Mouse (Mus musculus) forebrain, postnatal 0 days (tissue): ENCODE results near the gene Clstn2. TPM values are rescaled to one million over a fixed set of nuclear protein-coding genes. Genes with fewer than 3 reads are reported as not detected.

Source experiments
- ATAC-seq: fragments of 200-750 bp; cut with Nextera tagmentation; 2 replicates; pipeline ENCODE4 v1.8.0; 2017; ENCODE audit warnings: mild to moderate bottlenecking, moderate library complexity
- DNase-seq: peaks from one replicate; pipeline ENCODE4 v3.0.0-alpha.2; 2015
- H3K27ac ChIP-seq: fragments of 300-500 bp; sonication (generic); 2 replicates; pipeline ENCODE4 v1.5.1; 2014; ENCODE audit warnings: low read depth, mild to moderate bottlenecking, antibody characterized with exemption, low read length, moderate library complexity, mixed read lengths
- H3K27me3 ChIP-seq: fragments of 300-500 bp; sonication (generic); 2 replicates; pipeline ENCODE4 v1.6.1; 2014; ENCODE audit warnings: mild to moderate bottlenecking, low read length, mixed read lengths; ENCODE audit not compliant: insufficient read depth
- H3K36me3 ChIP-seq: fragments of 300-500 bp; sonication (generic); 2 replicates; pipeline ENCODE4 v1.6.1; 2014; ENCODE audit warnings: mild to moderate bottlenecking, moderate library complexity; ENCODE audit not compliant: insufficient read depth
- H3K4me1 ChIP-seq: fragments of 300-500 bp; sonication (generic); 2 replicates; pipeline ENCODE4 v1.6.1; 2014; ENCODE audit warnings: antibody characterized with exemption; ENCODE audit not compliant: insufficient read depth
- H3K4me2 ChIP-seq: fragments of 300-500 bp; sonication (generic); 2 replicates; pipeline ENCODE4 v1.6.1; 2014; ENCODE audit warnings: low read depth, mild to moderate bottlenecking, moderate library complexity
- H3K4me3 ChIP-seq: fragments of 300-500 bp; sonication (generic); 2 replicates; pipeline ENCODE4 v1.5.1; 2014; ENCODE audit warnings: low read depth, low read length, mixed read lengths
- H3K9ac ChIP-seq: fragments of 300-500 bp; sonication (generic); 2 replicates; pipeline ENCODE4 v1.6.1; 2014; ENCODE audit warnings: mild to moderate bottlenecking
- H3K9me3 ChIP-seq: fragments of 300-500 bp; sonication (generic); 2 replicates; pipeline ENCODE4 v1.6.1; 2016; ENCODE audit warnings: low read length
- CTCF ChIP-seq: sonication (generic); IDR thresholded peaks from 2 replicates; pipeline ENCODE4 v1.5.1; 2016; ENCODE audit warnings: antibody characterized with exemption, control low read depth, low read depth
- WGBS: fragments of 180-500 bp; shearing (Covaris S2); extraction: QIAGEN DNeasy Blood & Tissue Kit; methylation state at CpG from one replicate; pipeline ENCODE4 v1.1.7; 2014; 5-methylcytosine and 5-hydroxymethylcytosine counted together
- polyA plus RNA-seq: library from polyadenylated mRNA; unstranded; fragments of >200 nt; fragmentation: Nextera tagmentation; extraction: Ambion mirVana; gene quantifications from 2 replicates; pipeline ENCODE4 v1.2.1, GENCODE M21; 2015
- total RNA-seq: library from RNA; depleted of rRNA; stranded (reverse); fragments of >200 nt; gene quantifications from 2 replicates; pipeline ENCODE4 v1.2.3, GENCODE M21; 2014

Gene Clstn2
- total and polyA plus RNA-seq, 2 experiments from 2014 or later: 13.0 to 58.7 TPM

- WGBS: 93% methylated on average over 6 of the region's 6 CpGs
- no peak overlapping the region for H3K4me3 ChIP-seq
- DNase-seq (no peak), ATAC-seq (no peak)
- no peaks in the 10 kb centered on the region for H3K27me3 ChIP-seq
- H3K9ac ChIP-seq: no peak overlapping the region
- H3K9me3 ChIP-seq: peaks cover 4% of the 10 kb centered on the region; the same call in 1 of the 2 replicates
- TF ChIP-seq CTCF: no peak
- H3K27ac ChIP-seq: no peak overlapping the region
- H3K4me2 ChIP-seq: no peak overlapping the region
- 0 out of 2 replicates have a peak, but pooled peaks cover 2% of the 10 kb centered on the region for H3K36me3 ChIP-seq
- H3K4me1 ChIP-seq: no peaks in the 10 kb centered on the region
Observed at GRCm38 (mm10) chr9:97474896-97475295, 558.1 kb downstream of the Clstn2 start.

- H3K4me1 ChIP-seq: no peaks in the 10 kb centered on the region
- H3K27me3 ChIP-seq: no peaks in the 10 kb centered on the region
- TF ChIP-seq CTCF: no peak
- H3K36me3 ChIP-seq: no peaks in the 10 kb centered on the region
- no peak overlapping the region for H3K4me2 ChIP-seq
- peaks cover 4% of the 10 kb centered on the region; the same call in 1 of the 2 replicates for H3K9me3 ChIP-seq
- no peak overlapping the region for H3K4me3 ChIP-seq
- DNase-seq: no peak
- H3K9ac ChIP-seq: no peak overlapping the region
- peak; percentile 48 for ATAC-seq
- WGBS: 56% methylated on average over 7 of the region's 7 CpGs
- no peak overlapping the region for H3K27ac ChIP-seq
Observed at GRCm38 (mm10) chr9:97471014-97471591, 561.9 kb downstream of the Clstn2 start.

GRCm38 (mm10) chr9:97460452-97460851 is 572.5 kb downstream of the Clstn2 start:
- ATAC-seq (no peak), DNase-seq (no peak)
- H3K36me3 ChIP-seq: no peaks in the 10 kb centered on the region
- no peaks in the 10 kb centered on the region for H3K9me3 ChIP-seq
- H3K27me3 ChIP-seq: no peaks in the 10 kb centered on the region
- no peak for TF ChIP-seq CTCF
- H3K9ac ChIP-seq: no peak overlapping the region
- no peak overlapping the region for H3K4me2 ChIP-seq
- H3K4me3 ChIP-seq: no peak overlapping the region
- H3K4me1 ChIP-seq: no peaks in the 10 kb centered on the region
- H3K27ac ChIP-seq: no peak overlapping the region
- 63% methylated on average over 6 of the region's 6 CpGs for WGBS

GRCm38 (mm10) chr9:97459745-97460144 is 573.2 kb downstream of the Clstn2 start:
- Histone ChIP-seq H3K27ac (no peak overlapping the region), H3K4me1 (no peaks in the 10 kb centered on the region), H3K27me3 (no peaks in the 10 kb centered on the region), H3K36me3 (no peaks in the 10 kb centered on the region), H3K4me2 (no peak overlapping the region), H3K9me3 (no peaks in the 10 kb centered on the region), H3K4me3 (no peak overlapping the region), H3K9ac (no peak overlapping the region)
- peak; percentile 48 for TF ChIP-seq CTCF
- 70% methylated on average over 4 of the region's 4 CpGs for WGBS
- ATAC-seq (no peak), DNase-seq (no peak)

GRCm38 (mm10) chr9:97449316-97450050 is 583.5 kb downstream of the Clstn2 start:
- ATAC-seq: peak; percentile 72
- Histone ChIP-seq H3K4me1 (no peaks in the 10 kb centered on the region), H3K9ac (no peak overlapping the region), H3K9me3 (no peaks in the 10 kb centered on the region), H3K27ac (no peak overlapping the region), H3K27me3 (no peaks in the 10 kb centered on the region), H3K36me3 (no peaks in the 10 kb centered on the region), H3K4me2 (no peak overlapping the region), H3K4me3 (no peak overlapping the region)
- peak; percentile 57 for DNase-seq
- TF ChIP-seq CTCF: no peak
- 56% methylated on average over 13 of the region's 13 CpGs for WGBS

- Histone ChIP-seq H3K27me3 (no peaks in the 10 kb centered on the region), H3K9ac (no peak overlapping the region), H3K4me2 (no peak overlapping the region), H3K9me3 (no peaks in the 10 kb centered on the region), H3K27ac (no peak overlapping the region), H3K4me1 (no peaks in the 10 kb centered on the region), H3K4me3 (no peak overlapping the region), H3K36me3 (no peaks in the 10 kb centered on the region)
- peak; percentile 50 for ATAC-seq
- DNase-seq: no peak
- WGBS: 68% methylated on average over 7 of the region's 7 CpGs
- no peak for TF ChIP-seq CTCF
Observed at GRCm38 (mm10) chr9:97439872-97440636, 592.9 kb downstream of the Clstn2 start.

GRCm38 (mm10) chr9:97434666-97435065 is 598.3 kb downstream of the Clstn2 start:
- no peak overlapping the region for H3K4me3 ChIP-seq
- H3K36me3 ChIP-seq: no peaks in the 10 kb centered on the region
- H3K4me2 ChIP-seq: no peak overlapping the region
- no peaks in the 10 kb centered on the region for H3K9me3 ChIP-seq
- H3K27ac ChIP-seq: no peak overlapping the region
- TF ChIP-seq CTCF: no peak
- no peaks in the 10 kb centered on the region for H3K27me3 ChIP-seq
- DNase-seq: no peak
- no peak for ATAC-seq
- H3K9ac ChIP-seq: no peak overlapping the region
- WGBS: 64% methylated on average over 3 of the region's 3 CpGs
- H3K4me1 ChIP-seq: no peaks in the 10 kb centered on the region
